Mouse (Mus musculus): ENCODE results near the gene Mapk1ip1l.

- no peak for TF ChIP-seq CTCF (IDR thresholded peaks at IDR 0.05; ENCODE audit: low read depth)
- no peak for TF ChIP-seq EP300 (IDR thresholded peaks at IDR 0.05; ENCODE audit: low read depth)
Observed at GRCm38 (mm10) chr14:47367461-47367860, 69.4 kb downstream of the Mapk1ip1l start, which contains the start of gene Lgals3.

All from liver, embryonic 14.5 days (tissue).